Mouse (Mus musculus): ENCODE data around the gene Hivep1. TPM values are rescaled to one million over a fixed set of nuclear protein-coding genes. Genes with fewer than 3 reads are reported as not detected.
A peak's percentile ranks its signal among the peaks of the same experiment; 100 is the strongest.

The Hivep1 gene
- 21.8 and 23.0 TPM in 2 replicates for polyA plus RNA-seq (2014; fragmentation: Nextera tagmentation; extraction: Ambion mirVana)

- H3K4me2 ChIP-seq (replicated peaks), result peak within 1 kb of the TSS; percentile 92
- H3K27me3 ChIP-seq (ENCODE audit: control insufficient read depth, insufficient read depth, low read length), result no peaks in the 10 kb centered on the region
- peak within 1 kb of the TSS; percentile 90 for H3K4me3 ChIP-seq (replicated peaks; ENCODE audit: low read length)
- peak within 1 kb of the TSS; percentile 98 for H3K27ac ChIP-seq
- peak; percentile 71 for DNase-seq (ENCODE audit: low spot score)
- peaks cover 18% of the 10 kb centered on the region for H3K36me3 ChIP-seq (replicated peaks; ENCODE audit: control insufficient read depth, insufficient read depth)
- ATAC-seq (ENCODE audit: low FRiP score), result peak; percentile 63
- H3K9me3 ChIP-seq (ENCODE audit: control insufficient read depth, low read length), result no peaks in the 10 kb centered on the region
- WGBS, result under 1% methylated on average over 71 of the region's 100 CpGs
- H3K4me1 ChIP-seq (replicated peaks; ENCODE audit: control insufficient read depth, insufficient read depth, low read length), result peaks cover 19% of the 10 kb centered on the region; the same call in 1 of the 2 replicates
- H3K9ac ChIP-seq, result peak within 1 kb of the TSS; percentile 95
These were observed at the start of gene Hivep1 for GRCm38 (mm10) chr13:42051961-42052695. Hivep1 (plus strand) TSS chr13:42052021.

- H3K27me3 ChIP-seq (ENCODE audit: control insufficient read depth, insufficient read depth, low read length), result no peaks in the 10 kb centered on the region
- no peak overlapping the region for H3K4me2 ChIP-seq (replicated peaks)
- no peak for DNase-seq (ENCODE audit: low spot score)
- no peaks in the 10 kb centered on the region for H3K9me3 ChIP-seq (ENCODE audit: control insufficient read depth, low read length)
- 62% methylated on average over 10 of the region's 10 CpGs for WGBS
- H3K4me3 ChIP-seq (replicated peaks; ENCODE audit: low read length), result no peak overlapping the region
- no peaks in the 10 kb centered on the region for H3K4me1 ChIP-seq (replicated peaks; ENCODE audit: control insufficient read depth, insufficient read depth, low read length)
- H3K27ac ChIP-seq, result no peak overlapping the region
- no peaks in the 10 kb centered on the region for H3K36me3 ChIP-seq (replicated peaks; ENCODE audit: control insufficient read depth, insufficient read depth)
- no peak overlapping the region for H3K9ac ChIP-seq
- no peak for ATAC-seq (ENCODE audit: low FRiP score)
These were observed 36.3 kb upstream of the Hivep1 start for GRCm38 (mm10) chr13:42015484-42016045.

- Histone ChIP-seq H3K9me3 (ENCODE audit: control insufficient read depth, low read length) (no peaks in the 10 kb centered on the region), H3K9ac (no peak overlapping the region), H3K4me2 (replicated peaks) (no peak overlapping the region), H3K4me1 (replicated peaks; ENCODE audit: control insufficient read depth, insufficient read depth, low read length) (no peaks in the 10 kb centered on the region), H3K27ac (no peak overlapping the region), H3K36me3 (replicated peaks; ENCODE audit: control insufficient read depth, insufficient read depth) (no peaks in the 10 kb centered on the region), H3K27me3 (ENCODE audit: control insufficient read depth, insufficient read depth, low read length) (no peaks in the 10 kb centered on the region), H3K4me3 (replicated peaks; ENCODE audit: low read length) (no peak overlapping the region)
- ATAC-seq (ENCODE audit: low FRiP score) (no peak), DNase-seq (ENCODE audit: low spot score) (no peak)
- WGBS, result 68% methylated on average over 5 of the region's 5 CpGs
These were observed 35.6 kb upstream of the Hivep1 start for GRCm38 (mm10) chr13:42016218-42016617.

- ATAC-seq (ENCODE audit: low FRiP score) (no peak), DNase-seq (ENCODE audit: low spot score) (no peak)
- WGBS, result 72% methylated on average over 2 of the region's 2 CpGs
- no peak overlapping the region for H3K27ac ChIP-seq
- no peaks in the 10 kb centered on the region for H3K9me3 ChIP-seq (ENCODE audit: control insufficient read depth, low read length)
- no peak overlapping the region for H3K4me3 ChIP-seq (replicated peaks; ENCODE audit: low read length)
- no peaks in the 10 kb centered on the region for H3K27me3 ChIP-seq (ENCODE audit: control insufficient read depth, insufficient read depth, low read length)
- H3K36me3 ChIP-seq (replicated peaks; ENCODE audit: control insufficient read depth, insufficient read depth), result no peaks in the 10 kb centered on the region
- no peak overlapping the region for H3K4me2 ChIP-seq (replicated peaks)
- no peak overlapping the region for H3K9ac ChIP-seq
- no peaks in the 10 kb centered on the region for H3K4me1 ChIP-seq (replicated peaks; ENCODE audit: control insufficient read depth, insufficient read depth, low read length)
These were observed 33.5 kb upstream of the Hivep1 start for GRCm38 (mm10) chr13:42018356-42018755.

- DNase-seq (ENCODE audit: low spot score) (no peak), ATAC-seq (ENCODE audit: low FRiP score) (no peak)
- Histone ChIP-seq H3K9me3 (ENCODE audit: control insufficient read depth, low read length) (no peaks in the 10 kb centered on the region), H3K4me2 (replicated peaks) (no peak overlapping the region), H3K9ac (no peak overlapping the region), H3K4me1 (replicated peaks; ENCODE audit: control insufficient read depth, insufficient read depth, low read length) (no peaks in the 10 kb centered on the region), H3K36me3 (replicated peaks; ENCODE audit: control insufficient read depth, insufficient read depth) (no peaks in the 10 kb centered on the region), H3K4me3 (replicated peaks; ENCODE audit: low read length) (no peak overlapping the region), H3K27me3 (ENCODE audit: control insufficient read depth, insufficient read depth, low read length) (no peaks in the 10 kb centered on the region), H3K27ac (no peak overlapping the region)
- 28% methylated on average over 2 of the region's 2 CpGs for WGBS
These were observed 10.6 kb upstream of the Hivep1 start for GRCm38 (mm10) chr13:42041203-42041602.

GRCm38 (mm10) chr13:42043431-42043830 is 8.4 kb upstream of the Hivep1 start:
- DNase-seq (ENCODE audit: low spot score) (no peak), ATAC-seq (ENCODE audit: low FRiP score) (no peak)
- Histone ChIP-seq H3K36me3 (replicated peaks; ENCODE audit: control insufficient read depth, insufficient read depth) (no peaks in the 10 kb centered on the region), H3K4me2 (replicated peaks) (no peak overlapping the region), H3K9me3 (ENCODE audit: control insufficient read depth, low read length) (no peaks in the 10 kb centered on the region), H3K27ac (no peak overlapping the region), H3K27me3 (ENCODE audit: control insufficient read depth, insufficient read depth, low read length) (no peaks in the 10 kb centered on the region), H3K4me1 (replicated peaks; ENCODE audit: control insufficient read depth, insufficient read depth, low read length) (no peaks in the 10 kb centered on the region), H3K4me3 (replicated peaks; ENCODE audit: low read length) (no peak overlapping the region), H3K9ac (no peak overlapping the region)
- WGBS, result 87% methylated on average over 7 of the region's 7 CpGs

GRCm38 (mm10) chr13:42048991-42049773 is 2.6 kb upstream of the Hivep1 start:
- H3K4me1 ChIP-seq (replicated peaks; ENCODE audit: control insufficient read depth, insufficient read depth, low read length), result peaks cover 14% of the 10 kb centered on the region; the same call in 1 of the 2 replicates
- H3K9ac ChIP-seq, result peak overlapping the region; percentile 73
- H3K9me3 ChIP-seq (ENCODE audit: control insufficient read depth, low read length), result no peaks in the 10 kb centered on the region
- WGBS, result under 1% methylated on average over 48 of the region's 48 CpGs
- ATAC-seq (ENCODE audit: low FRiP score), result no peak
- H3K27me3 ChIP-seq (ENCODE audit: control insufficient read depth, insufficient read depth, low read length), result no peaks in the 10 kb centered on the region
- peak overlapping the region; percentile 51 for H3K4me3 ChIP-seq (replicated peaks; ENCODE audit: low read length)
- H3K27ac ChIP-seq, result peak overlapping the region; percentile 72
- peak overlapping the region; percentile 92 for H3K4me2 ChIP-seq (replicated peaks)
- no peaks in the 10 kb centered on the region for H3K36me3 ChIP-seq (replicated peaks; ENCODE audit: control insufficient read depth, insufficient read depth)
- peak; percentile 59 for DNase-seq (ENCODE audit: low spot score)

- WGBS, result 2% methylated on average over 8 of the region's 8 CpGs
- no peak for DNase-seq (ENCODE audit: low spot score)
- H3K4me3 ChIP-seq (replicated peaks; ENCODE audit: low read length), result peak overlapping the region; percentile 51
- H3K27ac ChIP-seq, result peak overlapping the region; percentile 72
- H3K9me3 ChIP-seq (ENCODE audit: control insufficient read depth, low read length), result no peaks in the 10 kb centered on the region
- peaks cover 14% of the 10 kb centered on the region; the same call in 1 of the 2 replicates for H3K4me1 ChIP-seq (replicated peaks; ENCODE audit: control insufficient read depth, insufficient read depth, low read length)
- no peaks in the 10 kb centered on the region for H3K27me3 ChIP-seq (ENCODE audit: control insufficient read depth, insufficient read depth, low read length)
- no peak for ATAC-seq (ENCODE audit: low FRiP score)
- peak overlapping the region; percentile 73 for H3K9ac ChIP-seq
- peak overlapping the region; percentile 92 for H3K4me2 ChIP-seq (replicated peaks)
- no peaks in the 10 kb centered on the region for H3K36me3 ChIP-seq (replicated peaks; ENCODE audit: control insufficient read depth, insufficient read depth)
These were observed 2.1 kb upstream of the Hivep1 start for GRCm38 (mm10) chr13:42049774-42050125.

GRCm38 (mm10) chr13:42050160-42050559 is 1.7 kb upstream of the Hivep1 start:
- 8% methylated on average over 3 of the region's 3 CpGs for whole genome bisulfite sequencing

More at GRCm38 (mm10) chr13:42050160-42050559, 1.7 kb upstream of the Hivep1 start:
- peaks cover 16% of the 10 kb centered on the region; the same call in 1 of the 2 replicates for H3K4me1 ChIP-seq (replicated peaks; ENCODE audit: control insufficient read depth, insufficient read depth, low read length)
- H3K4me2 ChIP-seq (replicated peaks), result peak overlapping the region; percentile 92
- ATAC-seq (ENCODE audit: low FRiP score), result no peak
- no peak for DNase-seq (ENCODE audit: low spot score)
- no peak overlapping the region for H3K27ac ChIP-seq
- peak overlapping the region; percentile 51; the same call in 1 of the 2 replicates for H3K4me3 ChIP-seq (replicated peaks; ENCODE audit: low read length)
- H3K9me3 ChIP-seq (ENCODE audit: control insufficient read depth, low read length), result no peaks in the 10 kb centered on the region
- no peaks in the 10 kb centered on the region for H3K36me3 ChIP-seq (replicated peaks; ENCODE audit: control insufficient read depth, insufficient read depth)
- no peaks in the 10 kb centered on the region for H3K27me3 ChIP-seq (ENCODE audit: control insufficient read depth, insufficient read depth, low read length)
- H3K9ac ChIP-seq, result peak overlapping the region; percentile 73
